34 mouse cellular contexts compared by ENCODE assay signal in genomic region chr3:124788181-124788580, GRCm38 (mm10).
"Had no signal": no experiment of that assay in that cellular context is flagged by ENCODE, and none has a peak within 500 bp of the region (broad histone marks: within the 10 kb centered on the region; RNA-seq: fewer than 3 reads in every experiment).

No protein-coding gene starts in this region.

- H3K4me3 ChIP-seq: heart, embryonic 10.5 days; heart, embryonic 12.5 days; heart, embryonic 13.5 days; heart, embryonic 15.5 days; hindbrain, embryonic 10.5 days; hindbrain, embryonic 12.5 days; hindbrain, embryonic 13.5 days; hindbrain, embryonic 15.5 days; intestine, embryonic 15.5 days; kidney, embryonic 15.5 days; layer of hippocampus, adult 2 months; left cerebral cortex, adult 2 months had no signal

- ATAC-seq: hindbrain, embryonic 16.5 days; hindbrain, postnatal 0 days; inflammation-experienced regulatory T-cells, adult 6 months; intestine, embryonic 15.5 days; intestine, embryonic 16.5 days; intestine, postnatal 0 days had no signal

- H3K9me3 ChIP-seq: heart, embryonic 10.5 days; heart, embryonic 12.5 days; heart, embryonic 13.5 days; heart, embryonic 15.5 days; hindbrain, embryonic 10.5 days; hindbrain, embryonic 12.5 days; hindbrain, embryonic 13.5 days; hindbrain, embryonic 15.5 days; intestine, embryonic 15.5 days; kidney, embryonic 15.5 days had no signal

- H3K27ac ChIP-seq: heart, embryonic 10.5 days; heart, embryonic 13.5 days; heart, embryonic 15.5 days; hindbrain, embryonic 10.5 days; hindbrain, embryonic 12.5 days; hindbrain, embryonic 13.5 days; hindbrain, embryonic 14.5 days; hindbrain, embryonic 15.5 days; hindbrain, postnatal 0 days; intestine, embryonic 15.5 days; kidney, embryonic 15.5 days; kidney, postnatal 0 days; layer of hippocampus, adult 2 months; left cerebral cortex, adult 2 months had no signal

- DNase-seq: heart, postnatal 10 days; heart, postnatal 14 days; heart, postnatal 36 days; heart, postnatal 4 days; kidney, adult 11 months; kidney, adult 18-20 months; kidney, adult 2 months; kidney, adult 8-10 months; kidney, postnatal 10 days; kidney, postnatal 14 days; kidney, postnatal 25 days; kidney, postnatal 36 days; kidney, postnatal 4 days; layer of hippocampus, adult 9-11 months; layer of hippocampus, postnatal 36 days had no signal

- H3K4me1 ChIP-seq: heart, embryonic 10.5 days; heart, embryonic 12.5 days; heart, embryonic 13.5 days; heart, embryonic 15.5 days; hindbrain, embryonic 12.5 days; hindbrain, embryonic 13.5 days; hindbrain, embryonic 15.5 days; intestine, embryonic 15.5 days; kidney, embryonic 15.5 days had no signal

- H3K9ac ChIP-seq: heart, embryonic 12.5 days; heart, embryonic 13.5 days; heart, embryonic 15.5 days; hindbrain, embryonic 12.5 days; hindbrain, embryonic 13.5 days; hindbrain, embryonic 14.5 days; hindbrain, embryonic 15.5 days; intestine, embryonic 15.5 days; kidney, embryonic 15.5 days had no signal

- H3K4me2 ChIP-seq: heart, embryonic 12.5 days; heart, embryonic 13.5 days; heart, embryonic 15.5 days; hindbrain, embryonic 12.5 days; hindbrain, embryonic 13.5 days; hindbrain, embryonic 14.5 days; hindbrain, embryonic 15.5 days; intestine, embryonic 15.5 days; kidney, embryonic 15.5 days had no signal

- H3K36me3 ChIP-seq: heart, embryonic 10.5 days; heart, embryonic 12.5 days; heart, embryonic 13.5 days; heart, embryonic 15.5 days; hindbrain, embryonic 10.5 days; hindbrain, embryonic 12.5 days; hindbrain, embryonic 13.5 days; hindbrain, embryonic 15.5 days; intestine, embryonic 15.5 days; kidney, embryonic 15.5 days had no signal

- H3K27me3 ChIP-seq: heart, embryonic 12.5 days; heart, embryonic 13.5 days; heart, embryonic 15.5 days; hindbrain, embryonic 12.5 days; hindbrain, embryonic 13.5 days; hindbrain, embryonic 15.5 days; intestine, embryonic 15.5 days; kidney, embryonic 15.5 days had no signal
